Mouse (Mus musculus) heart, adult 2 months (tissue): ENCODE measurements around the gene Creld1. TPM values are rescaled to one million over a fixed set of nuclear protein-coding genes. Genes with fewer than 3 reads are reported as not detected.

Source experiments
- DNase-seq, 2 experiments: peaks; one replicate each; pipeline ENCODE4 v3.0.0; 2021
- H3K27ac ChIP-seq: fragments of 200-600 bp; 2 replicates; pipeline ENCODE4 v1.8.1; 2022
- H3K27me3 ChIP-seq: fragments of 200-500 bp; 2 replicates; pipeline ENCODE4 v1.6.1; 2012; ENCODE audit warnings: mild to moderate bottlenecking, low read length, inconsistent platforms, mixed read lengths; ENCODE audit not compliant: control insufficient read depth, insufficient read depth
- H3K36me3 ChIP-seq: fragments of 200-500 bp; 2 replicates; pipeline ENCODE4 v1.6.1; 2012; ENCODE audit warnings: low read length, inconsistent platforms; ENCODE audit not compliant: control insufficient read depth, insufficient read depth
- H3K4me1 ChIP-seq: fragments of 200-500 bp; 2 replicates; pipeline ENCODE4 v1.6.1; 2011; ENCODE audit warnings: low read length; ENCODE audit not compliant: control insufficient read depth, insufficient read depth
- H3K4me3 ChIP-seq: fragments of 200-600 bp; 2 replicates; pipeline ENCODE4 v1.8.1; 2022
- H3K79me2 ChIP-seq: fragments of 200-500 bp; replicated peaks from 2 replicates; pipeline ENCODE4 v1.6.1; 2012; ENCODE audit warnings: mild to moderate bottlenecking, inconsistent platforms, low read length, moderate library complexity, mixed read lengths; ENCODE audit not compliant: control insufficient read depth, insufficient read depth
- H3K9ac ChIP-seq: fragments of 200-500 bp; 2 replicates; pipeline ENCODE4 v1.6.1; 2012; ENCODE audit warnings: low read depth, mild to moderate bottlenecking, control low read depth, inconsistent platforms, low read length, mixed read lengths
- CTCF ChIP-seq: fragments of 200-600 bp; IDR thresholded peaks from 2 replicates; pipeline ENCODE4 v1.8.1; 2022; ENCODE audit warnings: antibody characterized with exemption, mild to moderate bottlenecking, moderate library complexity
- EP300 ChIP-seq: fragments of 200-500 bp; IDR thresholded peaks from 2 replicates; pipeline ENCODE4 v1.6.1; 2011; ENCODE audit warnings: low read depth, low read length, control low read depth; ENCODE audit not compliant: insufficient read depth
- POLR2A ChIP-seq: fragments of 200-500 bp; IDR thresholded peaks from 2 replicates; pipeline ENCODE4 v1.6.1; 2011; ENCODE audit warnings: mild to moderate bottlenecking, low read depth, low read length, control low read depth; ENCODE audit not compliant: insufficient read depth
- WGBS: fragments of 180-500 bp; shearing (Covaris S2); methylation state at CpG from one replicate; pipeline ENCODE4 v1.1.7; 2018; 5-methylcytosine and 5-hydroxymethylcytosine counted together
- intact Hi-C: fragments of 180-260 bp; cut with DNase I; formaldehyde crosslinking; loops from one replicate; pipeline ENCODE4 v1.15.1; 2025
- polyA plus RNA-seq: library from polyadenylated mRNA; depleted of rRNA; stranded (reverse); fragments of >200 nt; gene quantifications from 2 replicates; pipeline ENCODE4 v1.2.3, GENCODE M21; 2012
- total RNA-seq, 2 experiments: library from RNA; stranded (reverse); gene quantifications; 2 replicates each; pipeline ENCODE4 v1.2.3; 2021

The Creld1 gene
- total and polyA plus RNA-seq, 3 experiments = 32.4 to 56.7 (median 53.0) TPM

DNA sequence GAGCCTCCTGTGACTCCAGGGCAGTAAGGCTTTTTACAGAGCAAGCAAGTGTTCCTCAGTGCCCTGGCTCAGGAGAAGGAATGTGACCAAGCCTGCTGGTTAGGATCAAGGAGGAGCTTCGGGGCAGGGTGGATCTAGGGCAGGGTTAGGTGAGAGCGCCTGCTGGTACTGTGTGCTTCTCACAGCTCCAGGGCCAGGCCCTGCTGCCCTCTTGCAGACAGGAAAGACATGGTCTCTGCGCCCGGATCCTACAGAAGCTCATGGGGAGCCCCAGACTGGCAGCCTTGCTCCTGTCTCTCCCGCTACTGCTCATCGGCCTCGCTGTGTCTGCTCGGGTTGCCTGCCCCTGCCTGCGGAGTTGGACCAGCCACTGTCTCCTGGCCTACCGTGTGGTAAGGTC is 24.5 kb upstream of the Creld1 start:
- intact Hi-C loops = no loop called here
- no peaks in the 10 kb centered on the region for H3K4me1 ChIP-seq
- DNase-seq = no peak
- TF ChIP-seq EP300 = no peak
- no peak for TF ChIP-seq POLR2A
- TF ChIP-seq CTCF = no peak
- H3K79me2 ChIP-seq = no peaks in the 10 kb centered on the region
- H3K9ac ChIP-seq = no peak overlapping the region
- no peaks in the 10 kb centered on the region for H3K36me3 ChIP-seq
- H3K27ac ChIP-seq = no peak overlapping the region
- H3K27me3 ChIP-seq = no peaks in the 10 kb centered on the region
- 69% methylated on average over 10 of the region's 10 CpGs for WGBS
- no peak overlapping the region for H3K4me3 ChIP-seq

DNA sequence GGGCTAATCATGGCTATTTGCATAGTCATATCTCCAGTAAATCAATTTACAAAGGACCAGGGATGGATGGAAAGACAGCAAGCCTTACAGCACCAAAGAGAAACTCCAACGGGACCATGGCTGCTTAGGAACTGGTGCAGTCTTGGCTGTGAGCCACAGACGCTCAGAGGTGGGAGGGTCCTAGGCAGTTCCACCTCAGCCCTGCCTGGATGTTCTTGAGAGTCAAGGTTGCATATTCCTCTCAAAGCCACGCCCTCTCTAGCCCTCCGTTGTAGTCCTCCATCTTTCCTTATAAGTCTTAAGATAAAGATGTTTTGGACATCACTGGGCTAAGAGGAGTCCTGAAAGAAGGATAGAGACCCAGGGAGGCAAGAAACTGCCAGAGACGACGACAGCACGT is 19.1 kb upstream of the Creld1 start:
- intact Hi-C loops = no loop called here
- WGBS = 49% methylated on average over 7 of the region's 7 CpGs
- TF ChIP-seq POLR2A (no peak), EP300 (no peak), CTCF (no peak)
- Histone ChIP-seq H3K27ac (no peak overlapping the region), H3K4me3 (no peak overlapping the region), H3K79me2 (no peaks in the 10 kb centered on the region), H3K36me3 (no peaks in the 10 kb centered on the region), H3K27me3 (no peaks in the 10 kb centered on the region), H3K9ac (no peak overlapping the region), H3K4me1 (no peaks in the 10 kb centered on the region)
- DNase-seq = no peak

DNA sequence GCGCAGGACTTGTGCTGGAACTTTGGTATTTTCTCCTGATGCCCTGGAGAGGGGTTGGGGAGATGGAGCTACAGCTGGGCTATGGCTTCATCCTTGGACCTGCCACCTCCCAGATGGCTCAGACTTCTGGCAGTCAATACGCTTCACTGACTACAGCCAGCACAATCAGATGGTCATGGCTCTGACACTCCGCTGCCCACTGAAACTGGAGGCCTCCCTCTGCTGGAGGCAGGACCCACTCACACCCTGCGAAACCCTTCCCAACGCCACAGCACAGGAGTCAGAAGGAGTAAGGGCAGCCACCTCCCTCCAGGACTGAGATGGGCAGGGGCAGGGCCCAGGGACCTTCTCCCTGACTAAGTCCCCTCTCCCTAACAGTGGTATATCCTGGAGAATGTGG is 17.5 kb upstream of the Creld1 start:
- H3K9ac ChIP-seq = no peak overlapping the region
- peaks cover 3% of the 10 kb centered on the region; the same call in 1 of the 2 replicates for H3K4me1 ChIP-seq
- DNase-seq = no peak
- 43% methylated on average over 5 of the region's 5 CpGs for WGBS
- H3K36me3 ChIP-seq = no peaks in the 10 kb centered on the region
- no peak for TF ChIP-seq POLR2A
- TF ChIP-seq EP300 = no peak
- peak; percentile 7; the same call in 1 of the 2 replicates for TF ChIP-seq CTCF
- intact Hi-C loops = loop anchor here (5.0 kb wide), 1 partner anchor 133 kb away; no protein-coding TSS in a partner anchor
- no peaks in the 10 kb centered on the region for H3K27me3 ChIP-seq
- no peaks in the 10 kb centered on the region for H3K79me2 ChIP-seq
- no peak overlapping the region for H3K4me3 ChIP-seq
- H3K27ac ChIP-seq = no peak overlapping the region

DNA sequence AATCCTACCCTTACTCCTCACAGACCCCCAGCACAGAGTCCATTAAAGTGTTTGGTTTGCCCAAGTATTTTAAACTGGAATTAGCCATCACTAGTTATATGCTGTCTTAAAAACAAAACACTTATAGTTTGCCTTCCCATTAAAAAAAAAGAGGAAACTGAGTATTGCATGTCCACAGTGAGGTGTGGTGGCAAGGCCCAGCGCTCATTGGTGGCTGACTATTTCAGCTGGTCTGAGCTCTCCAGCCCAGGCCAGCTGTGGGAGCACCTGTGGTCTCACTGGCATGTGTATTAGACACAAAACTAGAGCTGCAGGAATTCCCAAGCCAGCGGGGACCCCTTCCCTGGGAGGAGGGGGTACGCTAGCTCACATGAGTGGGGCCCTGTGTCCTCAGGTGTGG is 14.6 kb upstream of the Creld1 start:
- WGBS = 82% methylated on average over 3 of the region's 3 CpGs
- H3K4me1 ChIP-seq = peaks cover 9% of the 10 kb centered on the region
- H3K36me3 ChIP-seq = no peaks in the 10 kb centered on the region
- no peak for DNase-seq
- no peaks in the 10 kb centered on the region for H3K79me2 ChIP-seq
- no peak overlapping the region for H3K27ac ChIP-seq
- no peak overlapping the region for H3K4me3 ChIP-seq
- TF ChIP-seq EP300 (no peak), CTCF (no peak)
- intact Hi-C loops = loop anchor here (2.0 to 5.0 kb wide), 3 partner anchors 136 to 430 kb away; no protein-coding TSS in a partner anchor
- no peak overlapping the region for H3K9ac ChIP-seq
- no peaks in the 10 kb centered on the region for H3K27me3 ChIP-seq

GRCm38 (mm10) chr6:113469021-113469420 is 14.1 kb upstream of the Creld1 start:
- H3K27me3 ChIP-seq = no peaks in the 10 kb centered on the region
- H3K9ac ChIP-seq = peak overlapping the region; percentile 42
- peak; percentile 70 to 73 for DNase-seq
- H3K79me2 ChIP-seq = no peaks in the 10 kb centered on the region
- no peak overlapping the region for H3K27ac ChIP-seq
- H3K4me3 ChIP-seq = peak overlapping the region; percentile 53
- H3K36me3 ChIP-seq = no peaks in the 10 kb centered on the region
- peak; percentile 70 for TF ChIP-seq CTCF
- TF ChIP-seq EP300 = peak; percentile 38; the same call in 1 of the 2 replicates
- TF ChIP-seq POLR2A = no peak
- intact Hi-C loops = loop anchor here (2.0 to 5.0 kb wide), 3 partner anchors 137 to 430 kb away; no protein-coding TSS in a partner anchor
- H3K4me1 ChIP-seq = peaks cover 9% of the 10 kb centered on the region
- 12% methylated on average over 9 of the region's 9 CpGs for WGBS

DNA sequence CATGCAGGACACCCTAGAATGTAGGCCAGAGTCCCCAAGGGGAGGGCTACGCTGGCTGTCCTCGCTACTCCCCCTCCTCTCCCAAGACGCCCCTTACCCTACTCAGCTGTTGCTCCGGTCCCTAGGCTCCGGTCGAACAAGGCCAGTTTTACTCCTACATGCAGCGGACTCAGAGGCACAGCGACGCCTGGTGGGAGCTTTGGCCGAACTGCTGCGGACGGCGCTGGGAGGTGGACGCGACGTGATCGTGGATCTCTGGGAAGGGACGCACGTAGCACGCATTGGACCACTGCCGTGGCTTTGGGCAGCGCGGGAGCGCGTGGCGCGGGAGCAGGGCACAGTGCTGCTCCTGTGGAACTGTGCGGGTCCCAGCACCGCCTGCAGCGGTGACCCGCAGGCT is 13.7 kb upstream of the Creld1 start:
- peak overlapping the region; percentile 53 for H3K4me3 ChIP-seq
- peak; percentile 79 to 86 for DNase-seq
- H3K79me2 ChIP-seq = no peaks in the 10 kb centered on the region
- no peaks in the 10 kb centered on the region for H3K36me3 ChIP-seq
- no peak for TF ChIP-seq EP300
- TF ChIP-seq CTCF = peak; percentile 65
- no peak for TF ChIP-seq POLR2A
- no peak overlapping the region for H3K27ac ChIP-seq
- no peaks in the 10 kb centered on the region for H3K27me3 ChIP-seq
- 1% methylated on average over 31 of the region's 31 CpGs for WGBS
- H3K4me1 ChIP-seq = peaks cover 9% of the 10 kb centered on the region
- peak overlapping the region; percentile 66 for H3K9ac ChIP-seq
- intact Hi-C loops = loop anchor here (2.0 to 5.0 kb wide), 3 partner anchors 137 to 431 kb away; no protein-coding TSS in a partner anchor
